Mouse (Mus musculus) inflammation-experienced regulatory T-cells (primary cell): ENCODE measurements around the gene Klk1b3. TPM values are rescaled to one million over a fixed set of nuclear protein-coding genes. Genes with fewer than 3 reads are reported as not detected.

ENCODE experiments used
- polyA plus RNA-seq, 2 experiments: library from polyadenylated mRNA; unstranded; fragments of 100-300 nt; shearing (Covaris generic); gene quantifications; one replicate each; pipeline ENCODE4 v1.2.1; 2017

Klk1b3 gene
- polyA plus RNA-seq, result not detected

DNA sequence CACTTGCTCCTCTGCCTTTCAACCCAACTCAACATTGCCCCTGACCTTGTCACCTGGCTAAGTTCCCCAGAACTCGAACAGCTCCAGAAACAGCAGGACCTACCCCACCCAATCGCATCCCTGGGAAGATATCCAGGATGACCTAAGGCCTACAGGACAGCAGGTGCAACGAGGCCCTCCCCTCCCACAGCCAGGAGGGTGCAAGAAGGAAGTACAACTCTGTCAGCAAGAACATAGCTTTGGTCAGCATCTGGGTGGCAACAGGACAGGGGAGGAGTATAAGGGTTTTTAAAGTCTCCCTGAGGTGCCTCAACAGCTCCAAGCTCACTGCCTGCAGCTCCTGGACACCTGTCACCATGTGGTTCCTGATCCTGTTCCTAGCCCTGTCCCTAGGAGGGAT lies at the start of gene Klk1b3:
Gene Klk1b3, plus strand, starts transcription at position 301 of the 400 bp plus-strand sequence.

DNA sequence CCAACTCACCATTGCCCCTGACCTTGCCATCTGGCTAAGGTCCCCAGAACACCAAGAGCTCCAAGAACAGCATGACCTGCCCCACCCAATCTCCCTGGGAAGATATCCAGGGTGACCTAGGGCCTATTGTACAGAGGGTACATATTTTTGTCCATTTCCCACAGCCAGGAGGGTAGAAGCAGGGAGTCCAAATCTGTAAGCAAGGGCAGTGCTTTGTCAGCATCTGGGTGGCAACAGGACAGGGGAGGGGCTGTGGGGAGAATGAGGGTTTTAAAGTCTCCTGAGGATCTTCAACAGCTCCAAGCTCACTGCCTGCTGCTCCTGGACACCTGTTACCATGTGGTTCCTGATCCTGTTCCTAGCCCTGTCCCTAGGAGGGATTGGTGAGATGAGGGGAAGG lies 10.1 kb upstream of the Klk1b3 start, which contains the start of gene Klk1b24:
Gene Klk1b24, plus strand, starts transcription at position 301 of the 400 bp plus-strand sequence.

DNA sequence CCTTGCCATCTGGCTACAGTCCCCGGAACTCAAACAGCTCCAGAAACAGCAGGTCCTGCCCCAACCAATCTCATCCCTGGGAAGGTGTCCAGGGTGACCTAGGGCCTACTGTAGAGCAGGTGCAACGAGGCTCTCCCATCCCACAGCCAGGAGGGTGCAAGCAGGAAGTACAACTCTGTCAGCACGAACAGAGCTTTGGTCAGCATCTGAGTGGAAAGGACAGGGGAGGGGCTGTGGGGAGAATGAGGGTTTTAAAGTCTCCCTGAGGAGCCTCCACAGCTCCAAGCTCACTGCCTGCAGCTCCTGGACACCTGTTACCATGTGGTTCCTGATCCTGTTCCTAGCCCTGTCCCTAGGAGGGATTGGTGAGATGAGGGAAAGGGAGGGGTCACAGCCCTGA lies 9.1 kb downstream of the Klk1b3 start, which contains the start of gene Klk1b4:
Gene Klk1b4, plus strand, starts transcription at position 301 of the 400 bp plus-strand sequence.

DNA sequence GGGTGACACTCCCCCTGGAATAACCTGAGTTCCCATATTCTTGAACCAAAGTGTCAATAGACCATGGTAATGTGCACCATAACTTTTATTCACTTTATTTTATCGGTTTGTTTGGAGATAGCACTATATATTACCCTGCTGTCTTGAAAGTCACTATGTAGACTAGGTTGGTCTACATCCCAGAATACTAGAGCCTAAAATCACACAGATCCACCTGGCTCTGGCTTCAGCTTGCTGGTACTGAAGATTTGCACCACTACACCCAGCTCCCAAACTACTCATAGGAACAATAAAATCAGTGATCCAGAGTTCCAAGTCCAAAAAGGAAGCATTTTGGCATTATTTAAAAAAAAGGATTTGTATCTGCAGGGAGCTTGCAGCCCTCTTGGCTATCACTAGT lies 17.7 kb downstream of the Klk1b3 start, which contains the start of gene Klk1b5:
Gene Klk1b5, plus strand, starts transcription at position 301 of the 400 bp plus-strand sequence.

DNA sequence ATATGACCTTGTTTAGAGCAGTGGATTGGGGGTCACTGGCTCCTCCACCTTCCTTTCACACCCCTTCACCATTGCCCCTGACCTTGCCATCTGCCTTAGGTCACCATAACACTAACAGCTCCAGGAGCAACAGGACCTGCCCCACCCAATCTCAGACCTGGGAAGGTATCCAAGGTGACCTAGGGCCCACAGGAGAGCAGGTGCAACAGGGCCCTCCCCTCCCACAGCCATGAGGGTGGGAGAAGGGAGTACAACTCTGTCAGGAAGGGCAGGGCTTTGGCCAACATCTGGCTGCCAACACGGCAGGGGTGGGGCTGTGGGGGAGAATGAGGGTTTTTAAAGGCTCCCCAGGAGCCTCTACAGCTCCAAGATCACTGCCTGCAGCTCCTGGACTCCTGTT lies 27.1 kb downstream of the Klk1b3 start, which contains the start of gene Klk1:
Gene Klk1, plus strand, starts transcription at position 285 of the 400 bp plus-strand sequence.

DNA sequence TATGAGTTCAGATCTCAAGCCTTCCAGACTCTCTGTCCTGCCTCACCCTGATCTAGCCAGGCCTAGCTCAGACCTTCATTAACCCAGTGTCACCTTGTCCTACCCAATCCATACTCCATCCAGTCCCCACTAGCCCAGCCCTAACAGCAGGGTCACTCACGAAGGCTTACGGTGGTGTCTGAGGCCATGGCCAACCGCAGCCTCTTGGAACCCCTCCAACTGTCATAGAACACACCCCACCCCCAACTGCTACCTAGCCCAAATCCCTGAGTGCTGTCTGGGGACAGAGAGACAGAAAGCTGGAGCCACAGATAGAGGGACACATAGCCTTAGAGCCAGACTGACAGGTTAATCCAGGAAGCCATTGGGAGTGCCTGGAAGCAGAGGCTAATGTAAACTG lies 37.9 kb downstream of the Klk1b3 start, which contains the start of gene Gm36864:
Gene Gm36864, plus strand, starts transcription at position 269 of the 400 bp plus-strand sequence.

DNA sequence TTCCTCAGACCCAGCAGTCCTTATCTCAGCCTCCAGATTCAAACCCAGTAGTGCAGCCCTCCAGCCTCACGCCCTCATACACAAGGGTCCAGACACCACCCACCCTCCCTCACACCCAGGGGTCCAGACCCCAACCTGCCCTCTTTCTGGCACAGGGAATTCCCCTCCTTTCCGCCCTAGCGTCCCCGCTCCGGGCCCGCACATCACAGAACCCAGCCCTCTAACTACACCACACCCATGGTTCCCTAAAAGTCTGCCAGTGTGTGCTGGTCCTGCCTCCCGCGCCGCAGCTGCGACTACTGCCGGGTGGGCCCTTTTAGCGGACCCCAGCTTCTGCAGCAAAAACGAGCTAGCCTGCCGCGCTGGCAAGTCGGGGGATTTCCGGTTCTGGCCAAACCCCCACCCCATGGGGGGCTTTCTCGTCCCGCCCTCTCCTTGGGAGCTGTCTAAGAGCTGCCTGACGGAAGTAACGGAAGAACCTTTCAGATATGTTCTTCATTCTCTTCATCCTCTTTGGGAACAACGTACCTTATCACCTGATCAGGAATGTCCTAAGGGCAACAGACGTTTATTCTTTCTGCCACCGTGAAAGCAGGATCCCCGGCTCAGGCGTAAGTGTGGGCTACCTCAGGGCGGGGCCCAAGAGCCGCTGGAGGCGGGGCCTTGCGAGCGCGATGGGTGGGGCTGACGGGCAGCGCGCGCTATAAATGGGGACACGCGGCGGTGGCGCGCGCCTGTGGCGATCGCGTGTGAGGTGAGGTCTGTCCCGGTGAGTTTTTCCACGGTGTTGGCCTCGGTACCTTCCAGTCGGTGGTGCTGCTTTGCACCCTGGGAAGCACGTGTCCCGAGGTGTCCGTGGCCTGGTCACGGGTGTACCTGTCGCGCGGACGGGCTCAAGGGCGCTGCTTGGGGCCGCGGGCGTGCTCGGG lies 48.3 kb downstream of the Klk1b3 start, which contains the start of the genes 1700028J19Rik and 2410002F23Rik:
Gene 1700028J19Rik, minus strand, starts transcription at position 641 of the 929 bp plus-strand sequence.
Gene 2410002F23Rik, plus strand, starts transcription at position 668 of the 929 bp plus-strand sequence.

Other genes starting within 250 kb of the Klk1b3 start
- 1 to 10 TPM in 1 of 2 experiments, not detected in 1; 1.9 TPM for gene Klk1b8, start 247.5 kb upstream of the Klk1b3 start, polyA plus RNA-seq
- not detected for gene Klk1b1, start 231.4 kb upstream of the Klk1b3 start, polyA plus RNA-seq
- gene Klk1b9, start 222.1 kb upstream of the Klk1b3 start, polyA plus RNA-seq, result not detected
- gene Klk1b11, start 202.3 kb upstream of the Klk1b3 start, polyA plus RNA-seq, result not detected
- gene Klk1b26, start 186.0 kb upstream of the Klk1b3 start, polyA plus RNA-seq, result under 1 TPM in 1 of 2 experiments, not detected in 1; 0.22 TPM
- gene Klk1b27, start 145.9 kb upstream of the Klk1b3 start, polyA plus RNA-seq, result 1 to 10 TPM; 2.7 to 3.0 TPM
- gene Klk1b21, start 95.9 kb upstream of the Klk1b3 start, polyA plus RNA-seq, result not detected
- not detected for gene Klk1b22, start 85.5 kb upstream of the Klk1b3 start, polyA plus RNA-seq
- not detected for gene Klk1b16, start 61.4 kb upstream of the Klk1b3 start, polyA plus RNA-seq
- gene Klk1b24, start 10.0 kb upstream of the Klk1b3 start, polyA plus RNA-seq, result under 1 TPM in 1 of 2 experiments, not detected in 1; 0.84 TPM
- gene Klk1b4, start 9.2 kb downstream of the Klk1b3 start, polyA plus RNA-seq, result under 1 TPM in 1 of 2 experiments, not detected in 1; 0.59 TPM
- not detected for gene Klk1b5, start 17.8 kb downstream of the Klk1b3 start, polyA plus RNA-seq
- under 1 TPM in 1 of 2 experiments, not detected in 1; 0.65 TPM for gene Klk1, start 27.2 kb downstream of the Klk1b3 start, polyA plus RNA-seq
- 1 to 10 TPM in 1 of 2 experiments, not detected in 1; 2.8 TPM for gene Gm36864, start 38.0 kb downstream of the Klk1b3 start, polyA plus RNA-seq
- 1 to 10 TPM; 1.5 to 4.0 TPM for gene 1700028J19Rik, start 48.5 kb downstream of the Klk1b3 start, polyA plus RNA-seq
- gene 2410002F23Rik, start 48.5 kb downstream of the Klk1b3 start, polyA plus RNA-seq, result 100 to 1,000 TPM; 133 to 173 TPM
- gene Acp4, start 59.2 kb downstream of the Klk1b3 start, polyA plus RNA-seq, result 1 to 10 TPM in 1 of 2 experiments, under 1 TPM in 1; 0.18 to 1.3 TPM
- gene Gm15517, start 63.3 kb downstream of the Klk1b3 start, polyA plus RNA-seq, result not detected
- gene Clec11a, start 108.7 kb downstream of the Klk1b3 start, polyA plus RNA-seq, result under 1 TPM; 0.31 to 0.95 TPM
- under 1 TPM; 0.10 to 0.24 TPM for gene Shank1, start 112.1 kb downstream of the Klk1b3 start, polyA plus RNA-seq
- gene Syt3, start 185.9 kb downstream of the Klk1b3 start, polyA plus RNA-seq, result under 1 TPM; 0.23 to 0.55 TPM
- under 1 TPM; 0.47 to 0.69 TPM for gene 1700008O03Rik, start 187.6 kb downstream of the Klk1b3 start, polyA plus RNA-seq
- under 1 TPM; 0.18 to 0.64 TPM for gene Lrrc4b, start 230.8 kb downstream of the Klk1b3 start, polyA plus RNA-seq